Mouse (Mus musculus): ENCODE measurements around the gene Tmprss2. TPM values are rescaled to one million over a fixed set of nuclear protein-coding genes. Genes with fewer than 3 reads are reported as not detected.
A peak's percentile ranks its signal among the peaks of the same experiment; 100 is the strongest.

Tmprss2 gene
- not detected in 2 replicates for polyA plus RNA-seq (2014; fragmentation: Nextera tagmentation; extraction: Ambion mirVana)

DNA sequence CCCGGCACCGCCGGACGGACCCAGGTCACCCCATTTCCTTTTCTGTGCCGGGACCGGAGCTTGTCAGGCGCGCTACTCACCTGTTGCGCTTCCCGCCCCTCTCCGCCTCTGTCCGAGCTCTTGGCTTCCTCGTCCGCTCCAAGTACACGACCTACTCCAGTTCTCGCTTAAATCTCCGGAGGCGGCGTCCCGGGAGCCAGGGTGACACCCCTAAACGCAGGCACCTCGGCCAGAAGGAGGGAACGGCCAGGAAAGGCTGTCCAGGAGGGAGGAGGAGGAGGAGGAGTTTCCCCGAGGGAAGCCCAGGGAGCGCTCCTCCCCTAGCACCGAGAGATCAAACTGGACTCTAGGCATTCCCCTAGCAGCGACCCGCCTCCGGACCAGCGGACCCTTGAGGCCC, at the start of gene Tmprss2:
Gene Tmprss2, minus strand, starts transcription at position 257 of the 400 bp plus-strand sequence.
- Histone ChIP-seq H3K4me3 (replicated peaks; ENCODE audit: low read length) (peak within 1 kb of the TSS; percentile 33), H3K4me1 (replicated peaks; ENCODE audit: control insufficient read depth, insufficient read depth, low read length) (peaks cover 10% of the 10 kb centered on the region), H3K27ac (no peak within 1 kb of the TSS), H3K36me3 (replicated peaks; ENCODE audit: control insufficient read depth, insufficient read depth) (no peaks in the 10 kb centered on the region), H3K4me2 (replicated peaks) (peak within 1 kb of the TSS; percentile 59), H3K9me3 (ENCODE audit: control insufficient read depth, low read length) (no peaks in the 10 kb centered on the region), H3K27me3 (ENCODE audit: control insufficient read depth, insufficient read depth, low read length) (peaks cover 42% of the 10 kb centered on the region), H3K9ac (peak within 1 kb of the TSS; percentile 37; the same call in 1 of the 2 replicates)
- ATAC-seq (ENCODE audit: low FRiP score) (no peak), DNase-seq (ENCODE audit: low spot score) (no peak)
- under 1% methylated on average over 30 of the region's 30 CpGs for WGBS

DNA sequence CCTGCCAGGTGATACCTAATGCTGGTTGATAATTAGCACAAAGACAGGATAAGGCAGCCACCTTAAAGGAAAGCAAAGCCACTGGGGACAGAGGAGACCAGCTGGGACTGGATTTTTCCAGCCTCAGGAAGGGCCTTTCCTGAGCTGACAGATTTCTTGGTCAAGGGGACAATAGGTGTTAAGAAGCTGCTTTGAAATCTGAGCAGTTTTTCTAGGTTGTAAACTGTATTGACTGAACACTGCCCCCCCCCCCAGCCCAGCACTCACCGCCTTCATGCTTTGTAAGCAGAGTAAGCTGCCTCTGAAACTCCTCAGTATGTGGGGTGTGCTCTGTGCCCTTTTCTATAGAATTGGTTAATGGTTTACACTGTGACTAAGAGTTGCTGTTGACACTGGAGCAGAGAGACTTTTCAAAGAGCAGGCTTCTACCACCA, 48.2 kb upstream of the Tmprss2 start:
- H3K27me3 ChIP-seq (ENCODE audit: control insufficient read depth, insufficient read depth, low read length), result no peaks in the 10 kb centered on the region
- H3K9me3 ChIP-seq (ENCODE audit: control insufficient read depth, low read length), result no peaks in the 10 kb centered on the region
- H3K4me2 ChIP-seq (replicated peaks), result no peak overlapping the region
- no peaks in the 10 kb centered on the region for H3K36me3 ChIP-seq (replicated peaks; ENCODE audit: control insufficient read depth, insufficient read depth)
- H3K27ac ChIP-seq, result no peak overlapping the region
- 5% methylated on average over 1 of the region's 1 CpGs for WGBS
- DNase-seq (ENCODE audit: low spot score) (no peak), ATAC-seq (ENCODE audit: low FRiP score) (no peak)
- H3K4me1 ChIP-seq (replicated peaks; ENCODE audit: control insufficient read depth, insufficient read depth, low read length), result no peaks in the 10 kb centered on the region
- H3K9ac ChIP-seq, result no peak overlapping the region
- no peak overlapping the region for H3K4me3 ChIP-seq (replicated peaks; ENCODE audit: low read length)

DNA sequence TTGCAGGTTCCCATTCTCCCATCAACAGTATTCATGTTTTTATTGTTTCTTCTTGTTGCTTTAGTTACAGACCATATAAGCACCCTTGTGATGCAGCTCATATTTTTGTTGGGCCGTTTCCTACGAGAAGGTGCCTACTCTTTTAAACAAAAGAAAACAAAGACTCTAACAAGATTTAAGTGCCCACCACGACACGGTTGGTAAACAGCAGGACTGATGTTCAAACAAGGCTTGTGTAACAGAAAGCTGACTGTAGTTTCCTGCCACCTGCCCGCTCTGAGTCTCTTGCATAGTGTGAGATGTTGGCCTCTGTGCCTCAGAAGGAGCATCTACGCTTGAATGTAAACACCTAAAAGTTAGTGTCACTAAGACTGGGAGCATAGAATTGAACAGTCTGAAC, 47.5 kb upstream of the Tmprss2 start:
- H3K4me2 ChIP-seq (replicated peaks), result no peak overlapping the region
- no peaks in the 10 kb centered on the region for H3K9me3 ChIP-seq (ENCODE audit: control insufficient read depth, low read length)
- H3K9ac ChIP-seq, result no peak overlapping the region
- H3K36me3 ChIP-seq (replicated peaks; ENCODE audit: control insufficient read depth, insufficient read depth), result no peaks in the 10 kb centered on the region
- DNase-seq (ENCODE audit: low spot score) (no peak), ATAC-seq (ENCODE audit: low FRiP score) (no peak)
- no peaks in the 10 kb centered on the region for H3K4me1 ChIP-seq (replicated peaks; ENCODE audit: control insufficient read depth, insufficient read depth, low read length)
- no peaks in the 10 kb centered on the region for H3K27me3 ChIP-seq (ENCODE audit: control insufficient read depth, insufficient read depth, low read length)
- WGBS, result 66% methylated on average over 6 of the region's 6 CpGs
- no peak overlapping the region for H3K27ac ChIP-seq
- no peak overlapping the region for H3K4me3 ChIP-seq (replicated peaks; ENCODE audit: low read length)

DNA sequence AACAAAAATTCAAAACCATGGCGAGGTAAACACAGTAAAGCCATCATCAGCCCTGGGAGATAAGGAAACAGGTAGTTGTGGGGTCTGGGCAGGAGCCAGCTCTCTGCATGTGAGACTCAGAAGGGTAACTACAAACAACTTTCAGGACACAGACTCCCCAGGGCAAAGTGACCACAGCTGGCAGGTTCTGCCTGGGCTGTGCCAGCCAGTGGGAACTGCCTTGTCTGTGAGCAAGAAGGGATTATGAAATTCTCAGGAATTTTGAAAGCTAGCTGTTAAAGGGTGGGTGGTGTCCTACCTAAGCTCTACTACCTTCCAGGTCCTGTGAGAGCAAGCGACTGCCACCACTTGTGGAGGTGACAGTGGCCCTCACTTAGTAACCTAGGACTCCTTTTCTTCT, 44.8 kb upstream of the Tmprss2 start:
- Histone ChIP-seq H3K36me3 (replicated peaks; ENCODE audit: control insufficient read depth, insufficient read depth) (no peaks in the 10 kb centered on the region), H3K9ac (no peak overlapping the region), H3K9me3 (ENCODE audit: control insufficient read depth, low read length) (no peaks in the 10 kb centered on the region), H3K4me3 (replicated peaks; ENCODE audit: low read length) (no peak overlapping the region), H3K4me1 (replicated peaks; ENCODE audit: control insufficient read depth, insufficient read depth, low read length) (no peaks in the 10 kb centered on the region), H3K27me3 (ENCODE audit: control insufficient read depth, insufficient read depth, low read length) (no peaks in the 10 kb centered on the region), H3K4me2 (replicated peaks) (no peak overlapping the region), H3K27ac (no peak overlapping the region)
- 84% methylated on average over 2 of the region's 2 CpGs for WGBS
- no peak for DNase-seq (ENCODE audit: low spot score)
- ATAC-seq (ENCODE audit: low FRiP score), result no peak

DNA sequence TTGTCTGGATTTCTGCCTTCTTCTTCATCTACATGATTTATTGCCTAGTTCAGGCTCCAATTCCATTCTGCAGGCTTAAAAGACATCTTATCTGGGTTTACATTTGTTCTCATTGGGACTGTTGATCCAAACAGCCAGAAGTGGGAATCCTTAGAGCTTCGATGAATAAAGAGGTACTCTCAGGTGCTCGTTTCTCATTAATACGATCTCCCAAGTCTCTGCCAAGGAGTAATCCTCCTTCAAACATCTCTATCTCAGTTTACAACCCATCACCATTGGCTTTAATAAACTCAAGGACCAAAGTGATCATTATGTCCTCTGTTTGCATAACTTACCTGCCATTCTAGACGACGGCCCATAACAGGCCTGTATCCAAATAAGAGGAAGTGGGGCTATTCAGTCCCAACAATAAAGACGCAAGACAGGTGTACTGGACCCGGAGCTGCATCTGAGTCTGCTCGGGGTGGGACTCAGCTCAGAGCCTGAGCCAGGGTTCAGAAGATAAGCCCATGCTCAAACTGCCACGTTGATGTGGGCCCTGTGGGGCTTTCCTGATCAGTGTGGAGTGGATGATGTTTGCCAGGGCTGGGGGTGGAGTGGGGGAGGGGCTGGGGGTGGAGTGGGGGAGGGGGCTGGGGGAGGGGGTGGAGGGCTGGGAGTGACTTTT, 38.7 kb upstream of the Tmprss2 start:
- Histone ChIP-seq H3K9ac (no peak overlapping the region), H3K36me3 (replicated peaks; ENCODE audit: control insufficient read depth, insufficient read depth) (no peaks in the 10 kb centered on the region), H3K4me2 (replicated peaks) (no peak overlapping the region), H3K27me3 (ENCODE audit: control insufficient read depth, insufficient read depth, low read length) (no peaks in the 10 kb centered on the region), H3K4me3 (replicated peaks; ENCODE audit: low read length) (no peak overlapping the region), H3K4me1 (replicated peaks; ENCODE audit: control insufficient read depth, insufficient read depth, low read length) (no peaks in the 10 kb centered on the region), H3K9me3 (ENCODE audit: control insufficient read depth, low read length) (no peaks in the 10 kb centered on the region), H3K27ac (no peak overlapping the region)
- no peak for DNase-seq (ENCODE audit: low spot score)
- ATAC-seq (ENCODE audit: low FRiP score), result no peak
- 85% methylated on average over 9 of the region's 9 CpGs for WGBS

DNA sequence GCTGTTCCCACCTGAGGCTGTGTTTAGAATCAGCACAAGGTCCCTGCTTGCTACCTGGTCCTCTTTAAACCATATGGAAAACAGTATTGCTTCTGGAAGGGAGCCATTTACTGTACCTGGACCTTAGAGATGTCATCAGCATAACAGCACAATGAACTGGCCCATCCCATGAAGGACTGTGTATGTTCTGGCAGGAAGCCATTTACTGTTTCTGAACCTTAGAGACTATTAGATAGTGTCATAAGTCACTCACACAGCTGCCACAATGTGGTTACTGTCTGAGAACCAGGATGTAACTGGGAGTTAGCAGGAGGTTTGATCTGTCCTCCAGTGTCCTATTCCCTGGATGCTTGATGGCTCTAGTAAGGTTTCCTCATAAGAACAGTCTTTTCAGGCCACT, 33.7 kb upstream of the Tmprss2 start:
- Histone ChIP-seq H3K9ac (no peak overlapping the region), H3K4me1 (replicated peaks; ENCODE audit: control insufficient read depth, insufficient read depth, low read length) (no peaks in the 10 kb centered on the region), H3K27me3 (ENCODE audit: control insufficient read depth, insufficient read depth, low read length) (no peaks in the 10 kb centered on the region), H3K36me3 (replicated peaks; ENCODE audit: control insufficient read depth, insufficient read depth) (no peaks in the 10 kb centered on the region), H3K4me2 (replicated peaks) (no peak overlapping the region), H3K4me3 (replicated peaks; ENCODE audit: low read length) (no peak overlapping the region), H3K9me3 (ENCODE audit: control insufficient read depth, low read length) (no peaks in the 10 kb centered on the region), H3K27ac (no peak overlapping the region)
- ATAC-seq (ENCODE audit: low FRiP score) (no peak), DNase-seq (ENCODE audit: low spot score) (no peak)

DNA sequence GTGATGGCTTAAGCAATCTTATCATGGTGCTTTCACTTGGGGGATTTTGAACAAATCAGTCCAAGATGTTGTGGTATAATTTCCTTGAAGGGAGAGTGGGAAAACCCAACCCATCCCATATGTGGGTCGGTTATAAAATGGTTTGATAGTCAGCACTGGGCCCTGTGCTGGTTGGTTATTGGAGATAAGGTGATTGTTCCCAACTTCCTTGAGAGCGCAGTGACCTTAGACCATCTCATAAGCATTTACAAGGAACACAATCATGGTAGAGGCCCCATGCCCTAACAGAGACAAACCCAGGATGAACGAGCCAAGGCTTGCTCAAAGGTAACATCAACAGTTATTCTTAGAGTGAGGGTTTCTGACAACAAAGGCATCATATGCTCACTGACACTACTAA, 28.6 kb upstream of the Tmprss2 start:
- Histone ChIP-seq H3K9ac (no peak overlapping the region), H3K4me1 (replicated peaks; ENCODE audit: control insufficient read depth, insufficient read depth, low read length) (no peaks in the 10 kb centered on the region), H3K27me3 (ENCODE audit: control insufficient read depth, insufficient read depth, low read length) (no peaks in the 10 kb centered on the region), H3K4me3 (replicated peaks; ENCODE audit: low read length) (no peak overlapping the region), H3K9me3 (ENCODE audit: control insufficient read depth, low read length) (no peaks in the 10 kb centered on the region), H3K4me2 (replicated peaks) (no peak overlapping the region), H3K36me3 (replicated peaks; ENCODE audit: control insufficient read depth, insufficient read depth) (no peaks in the 10 kb centered on the region), H3K27ac (no peak overlapping the region)
- 96% methylated on average over 3 of the region's 3 CpGs for WGBS
- ATAC-seq (ENCODE audit: low FRiP score) (no peak), DNase-seq (ENCODE audit: low spot score) (no peak)

DNA sequence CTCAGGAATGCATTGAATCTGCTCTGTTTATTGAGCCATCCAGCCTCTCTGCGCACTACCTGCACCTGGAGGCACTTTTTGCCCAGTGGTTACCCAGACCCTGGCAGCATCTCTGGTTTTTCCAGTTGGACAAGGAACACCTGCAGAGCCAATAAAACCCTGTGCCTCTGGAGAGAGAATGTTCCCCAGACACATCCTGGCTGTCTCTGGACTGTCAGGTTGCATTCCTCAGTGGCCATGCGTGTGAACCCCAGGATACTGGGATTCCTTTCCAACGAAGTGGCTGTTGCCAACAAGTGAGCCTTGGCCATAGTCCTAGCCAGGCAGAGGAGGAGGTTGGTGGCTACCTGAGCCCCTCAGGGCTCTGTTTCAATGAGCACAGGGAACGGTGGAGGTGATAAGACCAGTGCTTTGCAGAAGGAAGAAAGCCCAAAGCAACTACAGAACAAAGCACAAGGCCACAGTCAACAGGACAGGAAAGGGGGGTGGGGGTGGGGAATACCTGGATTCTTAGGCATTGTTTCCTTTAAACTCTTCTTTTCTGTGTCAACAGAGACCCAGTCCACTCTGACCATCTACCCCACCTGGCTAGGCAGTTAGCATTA, 22.0 kb upstream of the Tmprss2 start:
- no peaks in the 10 kb centered on the region for H3K9me3 ChIP-seq (ENCODE audit: control insufficient read depth, low read length)
- no peaks in the 10 kb centered on the region for H3K27me3 ChIP-seq (ENCODE audit: control insufficient read depth, insufficient read depth, low read length)
- H3K9ac ChIP-seq, result no peak overlapping the region
- H3K4me2 ChIP-seq (replicated peaks), result no peak overlapping the region
- 67% methylated on average over 4 of the region's 4 CpGs for WGBS
- ATAC-seq (ENCODE audit: low FRiP score), result no peak
- no peaks in the 10 kb centered on the region for H3K4me1 ChIP-seq (replicated peaks; ENCODE audit: control insufficient read depth, insufficient read depth, low read length)
- DNase-seq (ENCODE audit: low spot score), result no peak
- no peak overlapping the region for H3K27ac ChIP-seq
- H3K36me3 ChIP-seq (replicated peaks; ENCODE audit: control insufficient read depth, insufficient read depth), result no peaks in the 10 kb centered on the region
- no peak overlapping the region for H3K4me3 ChIP-seq (replicated peaks; ENCODE audit: low read length)

DNA sequence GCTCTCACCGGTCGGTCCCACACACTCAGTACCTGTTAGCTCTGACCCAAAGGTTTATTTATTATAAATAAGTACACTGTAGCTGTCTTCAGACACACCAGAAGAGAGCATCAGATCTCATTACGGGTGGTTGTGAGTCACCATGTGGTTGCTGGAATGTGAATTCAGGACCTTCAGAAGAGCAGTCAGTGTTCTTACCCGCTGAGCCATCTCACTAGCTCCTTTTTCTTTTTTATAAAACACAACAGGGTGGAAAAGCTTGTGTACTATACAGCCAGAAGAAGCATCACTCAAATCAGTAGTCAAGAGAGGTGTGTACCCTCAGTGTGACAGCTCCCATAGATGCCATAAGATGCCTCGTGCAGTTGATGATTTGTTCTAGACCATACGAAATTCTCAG, 12.2 kb upstream of the Tmprss2 start:
- no peak for DNase-seq (ENCODE audit: low spot score)
- 78% methylated on average over 6 of the region's 6 CpGs for WGBS

More for the DNA sequence above, 12.2 kb upstream of the Tmprss2 start:
- no peaks in the 10 kb centered on the region for H3K4me1 ChIP-seq (replicated peaks; ENCODE audit: control insufficient read depth, insufficient read depth, low read length)
- no peak overlapping the region for H3K4me2 ChIP-seq (replicated peaks)
- no peaks in the 10 kb centered on the region for H3K27me3 ChIP-seq (ENCODE audit: control insufficient read depth, insufficient read depth, low read length)
- no peaks in the 10 kb centered on the region for H3K9me3 ChIP-seq (ENCODE audit: control insufficient read depth, low read length)
- ATAC-seq (ENCODE audit: low FRiP score), result no peak
- H3K4me3 ChIP-seq (replicated peaks; ENCODE audit: low read length), result no peak overlapping the region
- H3K27ac ChIP-seq, result no peak overlapping the region
- no peaks in the 10 kb centered on the region for H3K36me3 ChIP-seq (replicated peaks; ENCODE audit: control insufficient read depth, insufficient read depth)
- no peak overlapping the region for H3K9ac ChIP-seq

Measured in hindbrain, embryonic 14.5 days (tissue).